Mouse (Mus musculus) WW6 (cell line): ENCODE results near the gene Tmem117.

Experiments used
- DNase-seq: peaks from one replicate; pipeline ENCODE4 v3.0.0-alpha.2; 2013; ENCODE audit warnings: low read depth, low spot score

The Tmem117 gene

DNA sequence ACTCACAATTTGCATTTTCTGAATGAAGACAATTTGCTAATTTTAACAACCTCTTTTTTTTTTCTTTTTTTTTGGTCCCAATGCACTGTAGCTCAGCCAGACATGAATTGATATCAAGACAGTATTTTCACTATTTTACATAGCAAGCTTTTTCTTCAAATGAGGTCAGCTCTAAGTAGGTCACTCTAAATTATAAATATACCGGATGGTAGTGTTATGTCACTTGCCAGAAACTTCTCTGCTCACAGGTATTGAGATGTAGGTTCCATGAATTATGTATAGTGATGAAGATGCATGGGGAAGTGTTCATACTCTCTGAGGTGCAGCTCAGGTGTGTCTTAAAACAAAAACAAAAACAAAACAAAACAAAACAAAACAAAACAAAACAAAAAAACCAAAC is 264.2 kb downstream of the Tmem117 start:
- no peak for DNase-seq

DNA sequence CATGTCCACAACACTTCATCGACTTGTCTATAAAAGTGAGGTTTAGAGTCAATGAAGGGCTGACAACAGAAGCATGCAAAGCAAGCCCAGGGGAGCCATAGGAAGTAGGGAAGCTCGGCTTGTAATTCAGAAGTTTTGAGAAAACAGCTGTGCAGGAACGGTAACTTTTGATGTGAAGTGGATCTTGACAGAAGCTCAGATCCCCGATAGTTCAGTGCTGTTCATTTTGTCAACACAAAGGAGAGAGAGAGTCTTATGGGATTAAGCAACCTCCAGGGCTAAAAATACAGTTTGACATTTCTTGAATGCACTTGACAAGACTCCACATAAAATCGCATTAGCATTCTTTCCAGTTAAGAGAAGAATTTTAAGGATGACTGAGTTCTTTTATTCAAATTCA is 265.1 kb downstream of the Tmem117 start:
- DNase-seq, result no peak

DNA sequence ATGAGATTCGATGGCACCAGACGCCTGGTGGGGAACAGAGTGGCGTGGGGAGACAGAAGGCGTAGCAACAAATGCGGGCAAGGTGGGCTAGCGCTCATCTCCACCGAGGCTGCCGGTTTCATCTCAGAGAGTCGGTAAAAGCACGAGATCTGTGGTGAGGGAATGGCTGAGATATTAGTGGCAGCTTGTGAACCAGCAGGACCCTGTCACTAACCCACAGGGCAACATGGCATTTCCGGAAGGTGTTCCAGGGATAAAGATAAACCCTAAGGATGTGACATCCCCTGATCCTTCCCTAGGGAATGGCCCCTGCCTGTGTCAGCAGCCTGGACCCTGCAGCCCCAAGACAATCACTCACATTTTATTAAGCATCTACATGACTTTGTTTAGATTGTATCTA is 266.6 kb downstream of the Tmem117 start:
- no peak for DNase-seq

DNA sequence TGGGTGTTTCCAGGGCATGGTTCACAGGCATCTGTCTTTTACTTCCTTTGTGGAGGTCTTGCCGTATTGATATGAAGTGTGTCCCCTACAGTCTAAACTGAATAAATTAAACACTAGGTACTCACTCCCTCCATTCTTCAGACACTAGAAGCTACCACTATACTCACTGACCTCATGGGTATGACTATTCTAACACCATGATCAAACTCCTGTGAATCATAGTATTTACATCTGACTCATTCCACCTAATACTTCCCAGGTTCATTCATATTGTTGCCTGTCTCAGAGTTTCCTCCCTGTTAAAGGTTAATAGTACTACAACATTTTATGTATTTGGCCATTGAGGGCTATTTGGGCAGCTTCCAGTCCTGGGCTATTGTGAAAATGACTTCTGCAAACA is 274.2 kb downstream of the Tmem117 start:
- DNase-seq, result no peak

DNA sequence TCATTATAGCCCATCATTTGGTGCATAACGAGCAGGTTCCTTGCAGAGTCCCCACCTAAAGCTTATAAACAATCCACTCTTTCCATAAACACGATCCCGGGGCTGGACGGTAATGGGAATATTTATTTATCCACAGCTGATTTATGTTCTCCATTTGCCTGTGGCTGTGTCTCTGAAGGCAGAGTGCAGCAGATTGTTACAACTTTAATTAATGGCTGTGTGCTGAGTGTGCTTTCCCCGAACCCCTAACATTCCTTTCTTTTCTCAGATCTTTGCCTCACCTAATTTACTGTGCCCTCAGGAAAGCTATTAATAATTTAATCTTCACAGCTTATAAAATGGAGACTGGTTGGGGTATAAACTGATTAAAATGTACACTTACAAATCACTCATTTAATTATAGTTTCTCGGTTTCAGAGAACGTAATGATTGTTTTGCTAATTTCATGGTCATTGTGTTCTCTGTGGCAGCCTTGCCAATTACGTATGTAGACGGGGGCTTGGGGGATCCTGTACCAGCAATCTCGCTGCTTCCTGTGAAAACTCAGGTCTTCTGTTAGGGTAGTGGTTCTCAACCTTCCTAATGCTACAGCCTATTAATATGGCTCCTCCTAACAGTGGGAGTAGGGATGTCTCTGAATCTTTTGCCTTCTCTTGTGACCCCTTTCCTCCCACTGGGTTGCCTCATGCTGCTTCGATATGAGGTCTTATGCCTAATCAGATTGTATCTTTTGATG is 275.8 kb downstream of the Tmem117 start:
- DNase-seq, result no peak

DNA sequence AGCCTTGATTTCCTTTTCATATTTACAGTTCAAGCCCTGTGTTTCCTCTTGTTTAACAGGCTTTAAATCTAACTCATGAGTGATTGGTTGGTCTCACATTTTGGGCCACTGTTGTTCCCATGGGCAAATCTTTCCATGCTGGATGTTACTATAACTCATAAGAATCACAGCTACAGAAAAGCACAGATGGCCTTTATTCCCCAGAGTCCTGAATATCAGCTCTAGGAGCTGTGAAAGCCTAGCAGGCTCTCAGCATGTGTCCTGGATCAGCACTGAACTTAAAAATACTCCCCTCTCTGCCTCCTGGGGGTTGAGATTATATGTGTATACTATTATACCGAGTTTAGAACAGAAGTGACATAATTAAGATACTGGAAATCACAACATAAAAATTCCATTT is 292.6 kb downstream of the Tmem117 start:
- DNase-seq, result no peak

DNA sequence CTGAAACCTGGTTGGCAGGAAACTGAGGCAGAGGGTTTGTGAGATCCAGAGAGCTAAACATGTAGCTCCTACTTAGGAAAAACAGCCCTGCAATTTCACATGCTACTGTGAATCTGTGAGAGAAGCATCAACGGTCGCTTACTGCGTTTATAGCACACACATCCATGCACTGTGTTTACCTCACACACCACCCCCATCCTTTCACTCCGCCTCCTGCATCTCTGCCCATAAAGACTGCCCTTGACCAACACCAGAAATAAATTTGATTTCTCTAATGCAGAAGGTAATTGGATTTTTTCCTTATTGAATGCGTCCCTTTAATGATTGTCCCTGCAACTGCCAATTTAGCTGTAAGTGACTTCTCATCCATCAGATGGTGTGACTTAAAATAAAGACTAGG is 299.0 kb downstream of the Tmem117 start:
- DNase-seq, result no peak

DNA sequence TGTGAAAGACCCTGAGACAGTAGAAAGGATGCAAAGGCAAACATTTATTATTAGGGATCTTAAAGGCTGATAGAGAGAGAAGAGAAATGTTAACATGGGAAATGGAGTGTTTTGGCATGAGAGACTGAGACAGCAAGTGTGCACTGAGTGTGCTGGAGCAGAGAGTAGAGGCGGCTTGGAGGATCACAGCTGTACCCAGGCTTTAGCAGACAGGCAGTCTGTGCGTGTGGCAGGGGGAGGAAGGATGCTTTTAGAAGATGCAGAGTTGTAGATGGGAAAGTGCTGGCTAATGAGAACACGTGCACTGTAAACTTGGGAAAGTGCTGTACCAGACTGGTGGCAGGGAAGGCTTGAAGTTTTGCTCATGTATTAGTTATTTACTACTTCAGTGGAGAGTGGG is 301.7 kb downstream of the Tmem117 start:
- no peak for DNase-seq

DNA sequence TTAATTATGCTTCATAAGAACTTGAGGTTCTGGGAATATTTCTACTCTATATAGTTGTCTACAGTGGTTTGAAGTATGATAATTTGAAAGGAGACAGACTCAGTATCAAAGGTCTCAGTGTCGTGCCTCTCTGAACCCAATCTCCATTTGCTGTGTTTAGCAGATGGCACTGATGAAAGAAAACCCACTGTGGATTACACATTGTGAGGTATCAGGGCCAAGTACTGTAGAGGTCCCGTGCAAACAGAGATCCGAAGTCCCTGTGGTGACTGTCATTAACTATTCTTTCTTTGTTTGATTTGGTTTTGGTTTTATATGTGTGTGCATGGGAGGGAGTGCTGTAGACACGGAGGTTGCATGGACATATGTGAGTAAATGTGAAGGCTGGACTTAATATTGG is 304.0 kb downstream of the Tmem117 start:
- DNase-seq, result no peak

DNA sequence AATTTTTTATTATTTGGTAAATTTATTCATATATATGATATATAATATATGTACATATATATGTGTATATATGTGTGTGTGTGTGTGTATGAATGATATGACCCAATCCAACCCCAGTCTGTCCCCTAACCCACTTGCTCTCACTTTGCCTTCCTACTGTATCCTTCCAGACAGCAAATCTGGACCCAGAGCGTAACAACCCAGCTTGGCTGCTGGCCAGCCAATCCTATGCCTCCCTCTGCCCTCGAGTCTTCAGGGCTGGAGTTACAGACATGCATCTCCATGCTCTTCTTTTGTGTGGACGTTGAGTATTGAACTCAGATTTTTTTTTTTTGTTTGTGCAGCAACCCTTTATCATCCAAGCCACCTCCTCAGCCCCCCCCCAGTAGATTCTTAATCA is 304.4 kb downstream of the Tmem117 start:
- DNase-seq, result no peak

DNA sequence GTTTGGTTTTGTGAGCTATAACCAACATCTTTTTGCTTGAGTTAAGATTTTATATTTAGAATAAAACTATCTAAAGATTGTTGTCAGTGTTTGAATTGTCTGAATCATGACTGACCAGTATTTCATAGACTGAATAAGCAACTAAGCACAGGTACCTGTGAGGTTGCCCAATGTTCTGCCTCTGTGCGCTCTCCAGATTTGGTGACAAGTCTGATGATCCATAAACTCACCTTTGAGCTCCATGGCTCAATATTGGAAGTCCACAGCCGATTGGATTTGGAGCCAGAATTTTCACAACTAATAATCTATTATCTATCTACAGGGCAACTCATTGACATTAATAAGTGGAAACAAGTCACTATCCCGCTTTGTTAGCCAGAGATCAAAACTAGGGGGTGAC is 312.9 kb downstream of the Tmem117 start:
- no peak for DNase-seq

DNA sequence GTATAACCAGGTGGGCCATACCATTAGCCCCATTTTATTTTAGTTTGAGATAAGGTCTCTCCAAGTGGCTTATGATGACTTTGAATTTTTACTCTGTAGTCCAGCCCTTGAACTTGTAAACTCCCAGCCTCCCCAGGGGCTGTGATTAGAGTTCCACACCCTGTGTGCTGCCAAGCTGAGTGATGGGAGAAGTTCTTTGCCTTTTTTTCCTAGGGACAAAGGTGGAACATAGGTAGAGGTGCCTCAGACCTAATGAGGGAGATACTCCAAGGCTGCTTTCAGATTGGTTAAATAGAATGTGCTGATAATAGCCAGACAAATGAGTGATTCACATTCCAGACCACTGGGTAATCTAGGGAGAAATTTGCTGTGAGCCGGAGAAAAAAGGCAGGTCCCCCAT is 313.4 kb downstream of the Tmem117 start:
- no peak for DNase-seq

DNA sequence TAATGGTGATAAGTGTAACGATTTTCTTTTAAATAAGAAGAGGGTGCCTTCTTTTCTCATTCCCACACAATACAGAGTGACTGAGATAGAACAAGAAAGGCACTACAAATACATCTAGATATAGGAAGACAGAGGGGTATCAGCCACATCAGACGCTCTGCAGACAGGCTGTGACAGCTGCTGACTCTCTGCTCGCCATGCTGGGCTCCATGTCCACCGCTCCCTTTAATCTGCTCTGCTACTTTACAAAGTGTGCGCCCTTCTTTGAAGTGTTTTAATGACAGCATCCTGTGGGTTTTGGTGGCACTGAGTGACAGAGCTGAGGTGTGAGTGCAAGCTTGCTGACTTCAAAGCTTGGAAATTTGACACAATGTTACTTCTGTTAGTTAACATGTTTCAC is 314.9 kb downstream of the Tmem117 start:
- no peak for DNase-seq

DNA sequence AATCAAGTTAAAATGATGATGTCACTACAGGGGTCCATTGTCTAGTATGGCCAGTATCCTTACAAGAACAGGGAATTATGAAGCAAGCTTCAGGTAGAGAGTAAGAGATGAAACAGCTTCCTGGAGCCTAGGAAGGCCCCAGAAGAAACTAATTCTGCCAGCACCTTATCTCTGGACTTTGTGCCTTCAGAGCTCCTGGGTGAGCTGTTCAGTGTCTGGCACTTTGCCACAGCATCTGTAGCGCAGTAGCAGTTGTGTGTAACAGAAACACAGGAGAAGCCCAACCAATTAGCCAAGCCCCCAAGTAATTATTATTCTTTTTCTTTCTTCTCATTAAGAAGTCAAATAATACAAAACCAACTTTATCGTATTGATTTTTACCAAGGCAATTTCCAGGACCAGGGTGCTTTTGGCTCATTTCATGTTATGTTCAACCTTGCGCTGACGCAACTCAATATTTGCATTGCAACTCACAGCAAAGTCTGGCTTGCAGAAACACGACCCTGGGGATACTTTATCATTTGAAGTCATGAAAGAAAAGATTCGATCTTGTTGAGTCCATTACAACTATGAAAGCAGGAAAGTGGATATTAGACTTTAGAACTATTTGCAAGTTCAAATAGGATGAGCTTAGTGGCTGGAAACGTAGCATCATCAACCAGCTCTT is 322.5 kb downstream of the Tmem117 start:
- no peak for DNase-seq

DNA sequence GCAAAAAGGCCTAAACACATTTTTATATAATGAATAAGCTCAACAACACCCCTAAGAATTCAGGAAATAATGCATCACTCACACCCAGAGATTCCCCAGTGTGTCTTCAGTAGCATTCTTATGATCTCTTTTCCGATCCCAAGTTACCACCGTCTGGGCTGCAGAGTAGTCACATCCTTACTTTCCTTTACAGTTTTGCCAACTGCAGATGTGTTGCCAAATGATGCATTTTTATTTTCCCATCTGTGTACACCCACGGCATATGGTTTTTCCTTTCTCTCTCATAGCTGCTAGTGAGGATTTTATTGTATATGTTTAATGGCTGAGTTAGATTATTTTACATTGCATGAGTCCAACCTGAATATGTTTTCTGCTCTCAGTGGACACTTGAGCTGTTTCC is 327.7 kb downstream of the Tmem117 start:
- DNase-seq, result no peak

DNA sequence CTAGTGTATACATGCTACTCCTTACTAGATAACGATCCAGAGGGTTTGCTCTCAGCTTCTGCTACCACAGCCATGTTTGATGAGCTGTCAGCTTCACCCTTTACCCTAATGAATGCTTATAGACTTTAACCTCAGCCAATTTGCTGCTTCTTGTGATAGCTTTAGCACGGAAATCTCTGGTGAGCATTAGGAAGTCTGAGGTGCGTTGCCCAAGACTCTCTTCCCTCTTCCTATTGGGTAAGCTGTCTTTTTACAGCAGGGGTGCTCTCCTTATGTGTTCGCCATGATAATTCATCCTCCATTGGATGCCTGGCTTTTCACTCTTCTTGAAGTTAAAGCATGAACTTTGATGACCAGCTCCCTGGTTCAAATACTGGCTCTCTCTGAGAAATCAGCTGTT is 328.2 kb downstream of the Tmem117 start:
- no peak for DNase-seq

DNA sequence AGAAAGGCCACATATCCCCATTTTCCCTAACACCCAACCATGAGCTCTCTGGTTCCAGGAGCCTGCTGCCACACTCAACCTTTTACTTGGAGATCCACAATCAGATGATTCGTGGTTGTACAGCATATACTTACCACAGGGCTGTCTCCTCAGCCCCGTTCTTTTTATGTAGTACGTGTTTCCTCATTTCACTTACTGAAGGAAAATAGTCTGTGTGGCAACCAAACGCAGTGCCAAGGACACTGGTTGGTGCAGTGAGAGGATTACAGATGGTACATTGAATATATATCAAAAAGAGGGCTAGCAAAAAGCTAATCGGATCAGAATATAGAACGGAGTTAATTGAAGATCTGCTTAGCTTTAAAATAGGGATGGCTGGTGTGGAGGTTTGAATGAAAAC is 338.0 kb downstream of the Tmem117 start:
- DNase-seq, result no peak

DNA sequence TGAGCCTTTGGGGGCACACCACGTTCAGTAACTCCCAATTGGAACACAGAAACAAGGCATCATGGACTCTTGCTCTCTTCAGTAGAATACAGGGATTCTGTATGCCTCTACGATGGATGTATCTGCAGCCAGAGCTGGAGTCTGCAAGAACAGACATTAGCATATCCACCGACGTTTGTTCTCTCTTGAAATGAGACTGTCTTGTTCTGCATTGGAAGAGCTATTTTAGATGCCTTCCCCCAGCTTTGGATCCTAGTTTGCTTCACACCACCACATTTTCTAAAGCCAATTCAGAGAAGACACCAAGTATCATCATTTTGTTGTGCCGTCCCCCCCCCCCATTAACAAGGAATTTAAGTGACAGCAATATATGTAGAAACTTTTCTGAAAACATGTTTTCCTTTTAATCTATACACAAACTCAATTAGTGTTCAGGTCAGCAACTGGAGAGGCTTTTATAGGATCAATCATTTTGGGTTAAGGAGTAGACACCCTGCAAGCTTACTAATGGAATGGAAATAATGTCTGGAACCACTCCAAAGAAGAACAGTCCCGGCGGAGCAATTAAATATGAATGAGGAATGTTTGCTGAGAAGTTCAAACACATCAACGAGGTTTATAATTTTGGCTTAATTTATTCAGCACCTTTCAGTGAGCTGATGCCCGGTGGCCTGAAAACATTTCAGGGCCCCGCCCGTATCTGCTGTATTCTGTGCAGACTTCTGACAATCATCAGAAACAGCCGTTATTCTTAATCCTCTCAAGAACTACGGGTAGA is 339.6 kb downstream of the Tmem117 start:
- no peak for DNase-seq

DNA sequence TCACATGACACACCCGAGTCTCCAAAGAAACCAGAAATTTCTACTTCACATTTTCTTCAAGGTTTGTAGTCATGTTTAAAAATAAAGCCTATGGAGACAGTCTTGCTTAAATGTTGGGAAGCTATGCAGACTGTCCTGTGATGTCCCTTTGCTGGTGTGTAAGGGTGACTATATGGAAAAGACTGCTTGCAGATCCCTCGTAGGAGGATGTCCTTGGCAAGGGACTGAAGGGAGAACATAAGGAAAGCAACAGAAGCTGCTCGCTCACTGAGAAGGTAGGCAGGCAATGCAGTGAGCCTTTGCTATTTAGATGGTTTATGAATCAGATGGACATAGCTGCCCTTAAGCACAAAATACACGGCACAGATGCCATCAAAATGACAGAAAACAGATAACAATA is 352.8 kb downstream of the Tmem117 start:
- DNase-seq, result no peak

DNA sequence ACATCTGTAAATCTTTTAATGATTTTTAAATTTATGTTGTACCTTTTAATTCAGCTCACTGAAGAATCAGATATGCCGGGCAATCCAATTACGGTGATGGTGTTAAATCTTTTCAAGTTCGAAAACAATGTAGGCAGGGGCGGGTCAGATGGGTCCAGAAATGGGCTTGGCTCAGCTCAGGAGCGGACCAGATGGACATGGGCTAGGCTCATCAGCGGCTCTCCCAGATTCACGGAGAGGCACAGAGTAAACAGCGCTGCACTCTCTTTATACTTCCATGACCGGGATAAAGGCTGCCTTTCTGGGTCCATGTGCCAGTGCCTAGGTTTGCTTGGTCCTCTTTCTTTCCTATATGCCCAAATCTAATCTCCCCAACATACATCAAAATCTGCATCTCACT is 366.3 kb downstream of the Tmem117 start:
- no peak for DNase-seq

DNA sequence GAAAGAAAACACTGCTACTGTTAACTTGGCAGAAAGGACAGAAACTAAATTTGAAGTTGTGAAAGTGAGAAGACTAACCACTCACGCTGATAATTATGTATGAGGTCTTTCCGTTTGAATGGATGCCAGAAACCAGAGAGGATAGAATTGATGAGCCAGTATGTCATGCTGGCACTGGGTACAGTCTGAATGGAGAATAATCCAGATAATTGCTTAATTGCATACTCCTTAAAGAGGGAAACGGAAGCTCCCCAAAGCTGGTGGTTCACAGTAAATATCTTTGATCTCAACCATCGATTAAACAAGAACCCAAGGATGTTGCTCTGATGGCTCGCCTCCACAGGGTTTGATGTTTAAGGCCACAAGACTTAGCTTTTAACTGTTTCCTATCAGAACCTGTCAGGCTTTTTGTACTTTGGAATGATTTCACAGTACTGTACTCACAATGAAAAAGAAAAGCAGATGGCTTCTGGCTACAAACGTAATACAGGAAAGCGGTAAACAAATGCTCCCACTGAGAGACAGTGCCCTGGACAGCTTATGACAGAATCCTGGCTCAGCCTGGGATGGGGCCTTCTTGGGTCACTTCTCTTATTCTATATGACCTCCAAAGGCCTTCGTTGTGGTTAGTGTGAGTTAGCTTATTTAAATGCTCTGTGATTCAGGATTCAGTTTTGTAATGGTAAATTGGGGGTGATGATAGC is 376.2 kb downstream of the Tmem117 start:
- no peak for DNase-seq

DNA sequence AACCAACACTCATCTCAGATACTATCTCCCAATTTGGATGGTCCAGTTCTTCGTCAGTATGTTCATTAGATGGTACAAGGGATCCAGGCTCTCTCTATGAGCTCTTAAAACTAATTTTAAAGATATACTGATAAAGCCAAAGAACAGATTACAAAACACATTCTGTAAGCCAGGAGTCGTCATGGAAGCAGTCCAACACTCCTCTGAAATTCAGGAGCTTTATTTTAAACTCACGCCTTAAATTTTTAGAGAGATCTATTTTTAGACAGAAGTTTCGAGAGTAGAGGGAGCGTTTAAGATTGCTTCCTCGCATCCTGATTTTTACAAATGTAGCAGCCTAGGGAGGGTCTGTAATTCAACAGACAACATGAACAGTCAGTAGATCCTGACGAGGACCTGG is 393.2 kb downstream of the Tmem117 start:
- DNase-seq, result no peak
